Mouse (Mus musculus): Measurements from ENCODE around the gene Olfr857. TPM values are rescaled to one million over a fixed set of nuclear protein-coding genes. Genes with fewer than 3 reads are reported as not detected.
A peak's percentile ranks its signal among the peaks of the same experiment; 100 is the strongest.
"Not testable (repeated sequence)": the region's sequence is repeated elsewhere in the genome, so short reads cannot be mapped to it uniquely, and the experiment has no call there.

The Olfr857 gene
- total RNA-seq (2012; rRNA removed): not detected in 2 replicates

- TF ChIP-seq ZNF384 (IDR thresholded peaks at IDR 0.05; ENCODE audit: low read depth, low read length) (no peak), CHD2 (IDR thresholded peaks at IDR 0.05; ENCODE audit: low read depth, low read length) (no peak), HCFC1 (IDR thresholded peaks at IDR 0.05; ENCODE audit: borderline replicate concordance, insufficient read depth, low read length) (no peak), MAFK (IDR thresholded peaks at IDR 0.05; ENCODE audit: insufficient read depth, low read depth, low read length) (no peak), ZC3H11A (IDR thresholded peaks at IDR 0.05; ENCODE audit: borderline replicate concordance, low read depth, low read length) (no peak)
- Histone ChIP-seq H3K9me3 (ENCODE audit: control insufficient read depth, insufficient read depth, low read depth, low read length) (no peaks in the 10 kb centered on the region), H3K36me3 (ENCODE audit: control insufficient read depth, insufficient read depth, low read length, poor library complexity, severe bottlenecking) (no peaks in the 10 kb centered on the region), H3K9ac (ENCODE audit: insufficient read depth, low read depth, low read length, poor library complexity, severe bottlenecking) (no peak within 1 kb of the TSS), H3K4me3 (ENCODE audit: insufficient read depth in 1 of 2, low read depth in 1 of 2, low read length in 2 of 2, poor library complexity in 1 of 2, severe bottlenecking in 1 of 2) (no peak within 1 kb of the TSS), H3K4me1 (ENCODE audit: control insufficient read depth in 2 of 2, insufficient read depth in 2 of 2, low read length in 2 of 2, poor library complexity in 1 of 2) (no peaks in the 10 kb centered on the region), H3K27ac (ENCODE audit: insufficient read depth, low read depth, low read length, poor library complexity, severe bottlenecking) (no peak within 1 kb of the TSS)
- DNase-seq (ENCODE audit: low read depth, low spot score): no peak
- in situ Hi-C loops (cut with MboI; ENCODE audit: low sequenced_read_pairs in 2 of 2, unreplicated experiment in 2 of 2): no loop called here
These were observed at the start of gene Olfr857 for GRCm38 (mm10) chr9:19709133-19709532. Gene Olfr857 (plus strand): TSS chr9:19709433.

- in situ Hi-C loops (cut with MboI; ENCODE audit: low sequenced_read_pairs in 2 of 2, unreplicated experiment in 2 of 2): no loop called here
- Histone ChIP-seq H3K9me3 (ENCODE audit: control insufficient read depth, insufficient read depth, low read depth, low read length) (no peaks in the 10 kb centered on the region; the same call in 1 of the 2 replicates), H3K27ac (ENCODE audit: insufficient read depth, low read depth, low read length, poor library complexity, severe bottlenecking) (no peak overlapping the region), H3K4me1 (ENCODE audit: control insufficient read depth in 2 of 2, insufficient read depth in 2 of 2, low read length in 2 of 2, poor library complexity in 1 of 2) (peaks cover 0 to 6% of the 10 kb centered on the region in 2 experiments; a peak in 2 of 4 replicates), H3K36me3 (ENCODE audit: control insufficient read depth, insufficient read depth, low read length, poor library complexity, severe bottlenecking) (no peaks in the 10 kb centered on the region), H3K9ac (ENCODE audit: insufficient read depth, low read depth, low read length, poor library complexity, severe bottlenecking) (no peak overlapping the region), H3K4me3 (ENCODE audit: insufficient read depth in 1 of 2, low read depth in 1 of 2, low read length in 2 of 2, poor library complexity in 1 of 2, severe bottlenecking in 1 of 2) (no peak overlapping the region)
- DNase-seq (ENCODE audit: low read depth, low spot score): no peak
- TF ChIP-seq CHD2 (IDR thresholded peaks at IDR 0.05; ENCODE audit: low read depth, low read length) (no peak), HCFC1 (IDR thresholded peaks at IDR 0.05; ENCODE audit: borderline replicate concordance, insufficient read depth, low read length) (no peak), ZC3H11A (IDR thresholded peaks at IDR 0.05; ENCODE audit: borderline replicate concordance, low read depth, low read length) (no peak), ZNF384 (IDR thresholded peaks at IDR 0.05; ENCODE audit: low read depth, low read length) (no peak)
These were observed 19.0 kb upstream of the Olfr857 start for GRCm38 (mm10) chr9:19690281-19690680.

GRCm38 (mm10) chr9:19691426-19691825, 17.8 kb upstream of the Olfr857 start:
- H3K9ac ChIP-seq (ENCODE audit: insufficient read depth, low read depth, low read length, poor library complexity, severe bottlenecking): no peak overlapping the region
- no peak overlapping the region for H3K4me3 ChIP-seq (ENCODE audit: insufficient read depth in 1 of 2, low read depth in 1 of 2, low read length in 2 of 2, poor library complexity in 1 of 2, severe bottlenecking in 1 of 2)
- H3K4me1 ChIP-seq (ENCODE audit: control insufficient read depth in 2 of 2, insufficient read depth in 2 of 2, low read length in 2 of 2, poor library complexity in 1 of 2): peaks cover 0 to 8% of the 10 kb centered on the region in 2 experiments; a peak in 2 of 4 replicates
- H3K36me3 ChIP-seq (ENCODE audit: control insufficient read depth, insufficient read depth, low read length, poor library complexity, severe bottlenecking): no peaks in the 10 kb centered on the region
- no peak for TF ChIP-seq ZC3H11A (IDR thresholded peaks at IDR 0.05; ENCODE audit: borderline replicate concordance, low read depth, low read length)
- no peak for TF ChIP-seq ZNF384 (IDR thresholded peaks at IDR 0.05; ENCODE audit: low read depth, low read length)
- no peak for TF ChIP-seq CHD2 (IDR thresholded peaks at IDR 0.05; ENCODE audit: low read depth, low read length)
- TF ChIP-seq HCFC1 (IDR thresholded peaks at IDR 0.05; ENCODE audit: borderline replicate concordance, insufficient read depth, low read length): no peak
- TF ChIP-seq MAFK (IDR thresholded peaks at IDR 0.05; ENCODE audit: insufficient read depth, low read depth, low read length): no peak
- no peak overlapping the region for H3K27ac ChIP-seq (ENCODE audit: insufficient read depth, low read depth, low read length, poor library complexity, severe bottlenecking)
- DNase-seq (ENCODE audit: low read depth, low spot score): no peak
- in situ Hi-C loops (cut with MboI; ENCODE audit: low sequenced_read_pairs in 2 of 2, unreplicated experiment in 2 of 2): no loop called here
- no peaks in the 10 kb centered on the region; the same call in 1 of the 2 replicates for H3K9me3 ChIP-seq (ENCODE audit: control insufficient read depth, insufficient read depth, low read depth, low read length)

GRCm38 (mm10) chr9:19692430-19692829, 16.8 kb upstream of the Olfr857 start:
- TF ChIP-seq MAFK (IDR thresholded peaks at IDR 0.05; ENCODE audit: insufficient read depth, low read depth, low read length) (no peak), ZC3H11A (IDR thresholded peaks at IDR 0.05; ENCODE audit: borderline replicate concordance, low read depth, low read length) (no peak), CHD2 (IDR thresholded peaks at IDR 0.05; ENCODE audit: low read depth, low read length) (no peak), ZNF384 (IDR thresholded peaks at IDR 0.05; ENCODE audit: low read depth, low read length) (no peak), HCFC1 (IDR thresholded peaks at IDR 0.05; ENCODE audit: borderline replicate concordance, insufficient read depth, low read length) (no peak)
- in situ Hi-C loops (cut with MboI; ENCODE audit: low sequenced_read_pairs in 2 of 2, unreplicated experiment in 2 of 2): no loop called here
- no peak for DNase-seq (ENCODE audit: low read depth, low spot score)

GRCm38 (mm10) chr9:19694285-19694684, 14.9 kb upstream of the Olfr857 start:
- peak overlapping the region; percentile 57; the same call in 1 of the 2 replicates for H3K27ac ChIP-seq (ENCODE audit: insufficient read depth, low read depth, low read length, poor library complexity, severe bottlenecking)
- H3K9ac ChIP-seq (ENCODE audit: insufficient read depth, low read depth, low read length, poor library complexity, severe bottlenecking); in situ Hi-C loops (cut with MboI; ENCODE audit: low sequenced_read_pairs in 2 of 2, unreplicated experiment in 2 of 2); H3K4me3 ChIP-seq (ENCODE audit: insufficient read depth in 1 of 2, low read depth in 1 of 2, low read length in 2 of 2, poor library complexity in 1 of 2, severe bottlenecking in 1 of 2); H3K36me3 ChIP-seq (ENCODE audit: control insufficient read depth, insufficient read depth, low read length, poor library complexity, severe bottlenecking); H3K4me1 ChIP-seq (ENCODE audit: control insufficient read depth in 2 of 2, insufficient read depth in 2 of 2, low read length in 2 of 2, poor library complexity in 1 of 2); H3K9me3 ChIP-seq (ENCODE audit: control insufficient read depth, insufficient read depth, low read depth, low read length): not testable (repeated sequence)
- peak; percentile 34 for DNase-seq (ENCODE audit: low read depth, low spot score)
- peak; percentile 77 for TF ChIP-seq MAFK (IDR thresholded peaks at IDR 0.05; ENCODE audit: insufficient read depth, low read depth, low read length)

More at GRCm38 (mm10) chr9:19692430-19692829, 16.8 kb upstream of the Olfr857 start:
- H3K4me3 ChIP-seq (ENCODE audit: insufficient read depth in 1 of 2, low read depth in 1 of 2, low read length in 2 of 2, poor library complexity in 1 of 2, severe bottlenecking in 1 of 2): no peak overlapping the region
- H3K27ac ChIP-seq (ENCODE audit: insufficient read depth, low read depth, low read length, poor library complexity, severe bottlenecking): no peak overlapping the region
- H3K4me1 ChIP-seq (ENCODE audit: control insufficient read depth in 2 of 2, insufficient read depth in 2 of 2, low read length in 2 of 2, poor library complexity in 1 of 2): peaks cover 0 to 8% of the 10 kb centered on the region in 2 experiments; a peak in 2 of 4 replicates
- H3K9ac ChIP-seq (ENCODE audit: insufficient read depth, low read depth, low read length, poor library complexity, severe bottlenecking): no peak overlapping the region
- H3K9me3 ChIP-seq (ENCODE audit: control insufficient read depth, insufficient read depth, low read depth, low read length): no peaks in the 10 kb centered on the region; the same call in 1 of the 2 replicates
- no peaks in the 10 kb centered on the region for H3K36me3 ChIP-seq (ENCODE audit: control insufficient read depth, insufficient read depth, low read length, poor library complexity, severe bottlenecking)
